Mouse (Mus musculus): ENCODE results near the gene Nemf. TPM values are rescaled to one million over a fixed set of nuclear protein-coding genes. Genes with fewer than 3 reads are reported as not detected.

Gene Nemf
- polyA plus RNA-seq, 1 experiment from 2014 or later: 94.4 TPM

Small RNA genes within 50 kb of the gene (microRNA-seq; reads per million reads assigned to microRNA genes)
- gene Gm47299 (0.62 reads per million), gene Gm47305 (not detected)

Other genes starting within 250 kb of the Nemf start
- gene Rps29, start 198.0 kb downstream of the Nemf start, polyA plus RNA-seq (2015; fragmentation: Nextera tagmentation; extraction: Ambion mirVana): 987 and 1,101 TPM in 2 replicates
- 9.7 and 11.4 TPM in 2 replicates for gene Lrr1, start 188.4 kb downstream of the Nemf start, polyA plus RNA-seq (2015; fragmentation: Nextera tagmentation; extraction: Ambion mirVana)
- 289 and 292 TPM in 2 replicates for gene Rpl36al, start 173.1 kb downstream of the Nemf start, polyA plus RNA-seq (2015; fragmentation: Nextera tagmentation; extraction: Ambion mirVana)
- 32.6 and 37.8 TPM in 2 replicates for gene Mgat2, start 173.0 kb downstream of the Nemf start, polyA plus RNA-seq (2015; fragmentation: Nextera tagmentation; extraction: Ambion mirVana)
- 20.0 and 23.6 TPM in 2 replicates for gene Gm49383, start 160.1 kb downstream of the Nemf start, polyA plus RNA-seq (2015; fragmentation: Nextera tagmentation; extraction: Ambion mirVana)
- gene Dnaaf2, start 158.7 kb downstream of the Nemf start, polyA plus RNA-seq (2015; fragmentation: Nextera tagmentation; extraction: Ambion mirVana): 8.1 and 9.1 TPM in 2 replicates
- 16.5 and 22.1 TPM in 2 replicates for gene Gm49384, start 152.9 kb downstream of the Nemf start, polyA plus RNA-seq (2015; fragmentation: Nextera tagmentation; extraction: Ambion mirVana)
- gene Pole2, start 129.0 kb downstream of the Nemf start, polyA plus RNA-seq (2015; fragmentation: Nextera tagmentation; extraction: Ambion mirVana): 7.2 and 8.0 TPM in 2 replicates
- 12.5 TPM in 2 replicates for gene Klhdc1, start 116.0 kb downstream of the Nemf start, polyA plus RNA-seq (2015; fragmentation: Nextera tagmentation; extraction: Ambion mirVana)
- gene Klhdc2, start 60.5 kb downstream of the Nemf start, polyA plus RNA-seq (2015; fragmentation: Nextera tagmentation; extraction: Ambion mirVana): 272 and 285 TPM in 2 replicates
- gene Arf6, start 15.0 kb upstream of the Nemf start, polyA plus RNA-seq (2015; fragmentation: Nextera tagmentation; extraction: Ambion mirVana): 22.2 and 27.6 TPM in 2 replicates
- gene Gm9887, start 15.3 kb upstream of the Nemf start, polyA plus RNA-seq (2015; fragmentation: Nextera tagmentation; extraction: Ambion mirVana): 0.62 TPM in 1 of 2 replicates, not detected in the other
- 30.6 and 33.5 TPM in 2 replicates for gene Vcpkmt, start 225.9 kb upstream of the Nemf start, polyA plus RNA-seq (2015; fragmentation: Nextera tagmentation; extraction: Ambion mirVana)

Measured in forebrain, embryonic 16.5 days (tissue).